In the genomic region with DNA sequence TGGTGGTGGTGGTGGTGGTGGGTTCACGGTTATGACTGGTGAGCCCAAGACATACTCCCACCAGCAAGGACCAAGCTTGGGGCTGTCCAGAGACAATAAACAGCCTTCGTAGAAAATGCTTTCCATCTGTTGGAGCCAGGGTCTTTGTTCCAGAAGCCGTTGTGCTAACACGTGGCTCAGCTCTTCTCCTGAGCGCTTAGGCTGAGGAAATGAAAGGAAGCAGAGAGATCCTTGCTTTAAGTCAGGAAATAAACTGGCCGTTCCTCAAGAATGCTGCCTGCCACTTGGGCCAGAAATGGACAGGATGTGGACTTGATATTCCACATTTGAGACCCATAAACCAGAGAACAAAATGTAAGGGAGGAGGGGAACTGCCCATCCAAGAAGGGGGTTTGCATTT, we compare ENCODE assay signal across 11 mouse cellular contexts. TPM values are rescaled to one million over a fixed set of nuclear protein-coding genes. Genes with fewer than 3 reads are reported as not detected.
DNase-seq lines count a peak whose midpoint lies in the region; ATAC-seq and TF ChIP-seq lines count a peak whose summit lies in the region.
"Had no signal": no experiment of that assay in that cellular context is flagged by ENCODE, and none has a peak within 500 bp of the region (broad histone marks: within the 10 kb centered on the region; RNA-seq: fewer than 3 reads in every experiment).

No protein-coding gene starts in this region.

- TF ChIP-seq CTCF in intestine, postnatal 0 days (IDR thresholded peaks at IDR 0.05; ENCODE audit: low read depth), result no peak
- TF ChIP-seq CTCF in lung, postnatal 0 days (IDR thresholded peaks at IDR 0.05), result no peak

- H3K4me1 ChIP-seq in heart, embryonic 10.5 days, result peaks cover 12% of the 10 kb centered on the region
- peaks cover 18% of the 10 kb centered on the region for H3K4me1 ChIP-seq in heart, embryonic 12.5 days (replicated peaks)
- H3K4me1 ChIP-seq in embryonic facial prominence, embryonic 14.5 days (ENCODE audit: control insufficient read depth, insufficient read depth, low read length), result peaks cover 11% of the 10 kb centered on the region; the same call in 1 of the 2 replicates
- H3K4me1 ChIP-seq in intestine, postnatal 0 days (replicated peaks; ENCODE audit: control insufficient read depth, insufficient read depth, low read length), result no peaks in the 10 kb centered on the region
- H3K4me1 ChIP-seq in lung, postnatal 0 days (ENCODE audit: insufficient read depth, low read depth, low read length), result no peaks in the 10 kb centered on the region

- 70% methylated on average over 6 of the region's 6 CpGs for WGBS in heart, embryonic 10.5 days
- WGBS in heart, embryonic 12.5 days, result 60% methylated on average over 6 of the region's 6 CpGs
- 52% methylated on average over 6 of the region's 6 CpGs for WGBS in embryonic facial prominence, embryonic 14.5 days
- WGBS in intestine, postnatal 0 days, result 56% methylated on average over 6 of the region's 6 CpGs
- WGBS in lung, postnatal 0 days, result 45% methylated on average over 6 of the region's 6 CpGs

- no peak overlapping the region for H3K4me2 ChIP-seq in heart, embryonic 12.5 days
- H3K4me2 ChIP-seq in embryonic facial prominence, embryonic 14.5 days (ENCODE audit: low read depth, low read length), result no peak overlapping the region
- H3K4me2 ChIP-seq in intestine, postnatal 0 days (replicated peaks; ENCODE audit: low read depth), result no peak overlapping the region
- H3K4me2 ChIP-seq in lung, postnatal 0 days (replicated peaks; ENCODE audit: low read depth, low read length), result no peak overlapping the region

- H3K4me3 ChIP-seq in heart, embryonic 10.5 days, result no peak overlapping the region
- H3K4me3 ChIP-seq in heart, embryonic 12.5 days, result no peak overlapping the region
- no peak overlapping the region for H3K4me3 ChIP-seq in embryonic facial prominence, embryonic 14.5 days (ENCODE audit: low read depth, low read length)
- no peak overlapping the region for H3K4me3 ChIP-seq in intestine, postnatal 0 days (ENCODE audit: low read depth, low read length)
- H3K4me3 ChIP-seq in lung, postnatal 0 days (ENCODE audit: low read depth, low read length), result no peak overlapping the region

- no peaks in the 10 kb centered on the region for H3K27me3 ChIP-seq in heart, embryonic 10.5 days (ENCODE audit: insufficient read depth, poor library complexity, severe bottlenecking)
- H3K27me3 ChIP-seq in heart, embryonic 12.5 days (replicated peaks), result no peaks in the 10 kb centered on the region
- H3K27me3 ChIP-seq in embryonic facial prominence, embryonic 14.5 days (replicated peaks; ENCODE audit: control insufficient read depth, insufficient read depth, low read length), result no peaks in the 10 kb centered on the region
- no peaks in the 10 kb centered on the region for H3K27me3 ChIP-seq in intestine, postnatal 0 days (replicated peaks; ENCODE audit: control insufficient read depth, insufficient read depth, low read length)
- no peaks in the 10 kb centered on the region for H3K27me3 ChIP-seq in lung, postnatal 0 days (replicated peaks; ENCODE audit: insufficient read depth, low read length)

- H3K9me3 ChIP-seq in heart, embryonic 10.5 days, result no peaks in the 10 kb centered on the region
- no peaks in the 10 kb centered on the region for H3K9me3 ChIP-seq in heart, embryonic 12.5 days (replicated peaks)
- no peaks in the 10 kb centered on the region for H3K9me3 ChIP-seq in embryonic facial prominence, embryonic 14.5 days (ENCODE audit: control insufficient read depth, low read length)
- no peaks in the 10 kb centered on the region for H3K9me3 ChIP-seq in intestine, postnatal 0 days (ENCODE audit: control insufficient read depth)
- H3K9me3 ChIP-seq in lung, postnatal 0 days (ENCODE audit: low read length), result no peaks in the 10 kb centered on the region

- no peak for ATAC-seq in heart, embryonic 12.5 days (ENCODE audit: insufficient number of reproducible peaks, low FRiP score)
- ATAC-seq in embryonic facial prominence, embryonic 14.5 days (ENCODE audit: low read depth), result 0 out of 2 replicates have a peak, but pooled peaks have one; percentile 41
- ATAC-seq in intestine, postnatal 0 days, result no peak
- peak; percentile 36; the same call in 1 of the 2 replicates for ATAC-seq in lung, postnatal 0 days

- H3K9ac ChIP-seq in heart, embryonic 12.5 days, result no peak overlapping the region
- H3K9ac ChIP-seq in embryonic facial prominence, embryonic 14.5 days (ENCODE audit: low read depth, low read length), result no peak overlapping the region
- no peak overlapping the region for H3K9ac ChIP-seq in intestine, postnatal 0 days (ENCODE audit: low read depth, low read length)
- H3K9ac ChIP-seq in lung, postnatal 0 days (replicated peaks; ENCODE audit: low read depth), result no peak overlapping the region

- TF ChIP-seq EP300 in lung, postnatal 0 days (IDR thresholded peaks at IDR 0.05), result no peak

- H3K36me3 ChIP-seq in heart, embryonic 10.5 days, result no peaks in the 10 kb centered on the region
- H3K36me3 ChIP-seq in heart, embryonic 12.5 days, result no peaks in the 10 kb centered on the region
- H3K36me3 ChIP-seq in embryonic facial prominence, embryonic 14.5 days (ENCODE audit: control insufficient read depth, insufficient read depth, low read length), result no peaks in the 10 kb centered on the region
- H3K36me3 ChIP-seq in intestine, postnatal 0 days (ENCODE audit: control insufficient read depth, insufficient read depth), result no peaks in the 10 kb centered on the region
- H3K36me3 ChIP-seq in lung, postnatal 0 days (ENCODE audit: insufficient read depth, low read length), result no peaks in the 10 kb centered on the region

- peak overlapping the region; percentile 30; the same call in 1 of the 2 replicates for H3K27ac ChIP-seq in heart, embryonic 10.5 days
- H3K27ac ChIP-seq in heart, embryonic 12.5 days (ENCODE audit: poor library complexity, severe bottlenecking), result no peak overlapping the region
- H3K27ac ChIP-seq in embryonic facial prominence, embryonic 14.5 days (replicated peaks; ENCODE audit: low read depth, low read length), result peak overlapping the region; percentile 70
- H3K27ac ChIP-seq in intestine, postnatal 0 days (ENCODE audit: low read depth, low read length), result 0 out of 2 replicates have a peak overlapping the region, but pooled peaks have one; percentile 28
- H3K27ac ChIP-seq in lung, postnatal 0 days (ENCODE audit: low read length), result peak overlapping the region; percentile 26

- DNase-seq in heart, embryonic 10.5 days (ENCODE audit: low spot score), result no peak
- DNase-seq in embryonic facial prominence, embryonic 14.5 days (ENCODE audit: low spot score), result peak; percentile 76
- peak; percentile 45 for DNase-seq in lung, postnatal 0 days (ENCODE audit: low spot score)
- no peak for DNase-seq in right cerebral cortex, adult 18-20 months
- no peak for DNase-seq in adrenal gland, adult 18-20 months (ENCODE audit: low spot score in 2 of 2)
- no peak for DNase-seq in left cerebral cortex, adult 9 months (ENCODE audit: low spot score in 2 of 2)
- DNase-seq: adrenal gland, postnatal 36 days; cerebellum, adult 2 months; left cerebral cortex, postnatal 4 days had no signal

RNA-seq across cellular contexts. Expression of a gene that starts 59.7 kb away (rescaled TPM):
- 157 and 170 TPM in 2 replicates for polyA plus RNA-seq in heart, embryonic 10.5 days (2016; fragmentation: Nextera tagmentation; extraction: Ambion mirVana)
- polyA plus RNA-seq in heart, embryonic 12.5 days (2016; fragmentation: Nextera tagmentation; extraction: Ambion mirVana), result 131 and 136 TPM in 2 replicates
- polyA plus RNA-seq in embryonic facial prominence, embryonic 14.5 days (2014; fragmentation: Nextera tagmentation; extraction: Ambion mirVana), result 141 and 161 TPM in 2 replicates
- polyA plus RNA-seq in intestine, postnatal 0 days (2015; fragmentation: Nextera tagmentation; extraction: Ambion mirVana), result 49.7 and 51.9 TPM in 2 replicates
- polyA plus RNA-seq in lung, postnatal 0 days (2015; fragmentation: Nextera tagmentation; extraction: Ambion mirVana), result 79.7 and 93.3 TPM in 2 replicates
- 10 to 100 TPM; 83.9 to 84.4 TPM for total RNA-seq in adrenal gland, adult 18-20 months (2021)

Comparison
In these comparisons a context has a peak if more than half of its experiments do, and no peak if none do; other contexts are left out.
1. DNase-seq: peak in embryonic facial prominence, embryonic 14.5 days (single experiment) and lung, postnatal 0 days (single experiment); none in heart, embryonic 10.5 days (single experiment), right cerebral cortex, adult 18-20 months (single experiment), adrenal gland, adult 18-20 months (0 of 2) and left cerebral cortex, adult 9 months (0 of 2).
2. ATAC-seq: peak in embryonic facial prominence, embryonic 14.5 days (single experiment) and lung, postnatal 0 days (single experiment); none in heart, embryonic 12.5 days (single experiment) and intestine, postnatal 0 days (single experiment).